Mouse (Mus musculus): ENCODE measurements around the gene Mum1l1. TPM values are rescaled to one million over a fixed set of nuclear protein-coding genes. Genes with fewer than 3 reads are reported as not detected.
"Not testable (repeated sequence)": the region's sequence is repeated elsewhere in the genome, so short reads cannot be mapped to it uniquely, and the experiment has no call there.

Mum1l1 gene
- polyA plus RNA-seq (2017; shearing (Covaris generic)), result not detected

GRCm38 (mm10) chrX:139209829-139210225 is at the start of gene Mum1l1:
TSS of gene Mum1l1 (plus strand) at chrX:139210042.
- no peak for ATAC-seq

GRCm38 (mm10) chrX:139178928-139179327 is 30.9 kb upstream of the Mum1l1 start, which contains the start of gene 4933428M09Rik:
TSS of gene 4933428M09Rik (plus strand) at chrX:139179228.
- no peak for ATAC-seq

- ATAC-seq, result not testable (repeated sequence)
These were observed 18.3 kb upstream of the Mum1l1 start for GRCm38 (mm10) chrX:139191506-139191905.

- ATAC-seq, result no peak
These were observed 15.1 kb upstream of the Mum1l1 start for GRCm38 (mm10) chrX:139194572-139195279.

- not testable (repeated sequence) for ATAC-seq
These were observed 532 bp upstream of the Mum1l1 start for GRCm38 (mm10) chrX:139209191-139209828.

- ATAC-seq, result no peak
These were observed 4.9 kb downstream of the Mum1l1 start for GRCm38 (mm10) chrX:139214765-139215164.

- ATAC-seq, result no peak
These were observed 6.6 kb downstream of the Mum1l1 start for GRCm38 (mm10) chrX:139216409-139216808.

- no peak for ATAC-seq
These were observed 7.2 kb downstream of the Mum1l1 start for GRCm38 (mm10) chrX:139216991-139217593.

- ATAC-seq, result no peak
These were observed 7.9 kb downstream of the Mum1l1 start for GRCm38 (mm10) chrX:139217776-139218175.

GRCm38 (mm10) chrX:139219017-139219416 is 9.2 kb downstream of the Mum1l1 start:
- no peak for ATAC-seq

GRCm38 (mm10) chrX:139220830-139221229 is 11.0 kb downstream of the Mum1l1 start:
- no peak for ATAC-seq

GRCm38 (mm10) chrX:139221893-139222292 is 12.1 kb downstream of the Mum1l1 start:
- ATAC-seq, result no peak

GRCm38 (mm10) chrX:139231143-139231542 is 21.3 kb downstream of the Mum1l1 start:
- ATAC-seq, result no peak

- ATAC-seq, result no peak
These were observed 37.5 kb downstream of the Mum1l1 start for GRCm38 (mm10) chrX:139247294-139247693.

GRCm38 (mm10) chrX:139257072-139257471 is 47.2 kb downstream of the Mum1l1 start:
- no peak for ATAC-seq

GRCm38 (mm10) chrX:139281966-139282365 is 72.1 kb downstream of the Mum1l1 start:
- no peak for ATAC-seq

Other genes with a start within 250 kb of the Mum1l1 start
- not detected for gene Serpina7, start 124.8 kb upstream of the Mum1l1 start, polyA plus RNA-seq (2017; shearing (Covaris generic))
- not detected for gene 4930513O06Rik, start 123.8 kb upstream of the Mum1l1 start, polyA plus RNA-seq (2017; shearing (Covaris generic))
- gene 4933428M09Rik, start 30.8 kb upstream of the Mum1l1 start, polyA plus RNA-seq (2017; shearing (Covaris generic)), result not detected
- not detected for gene Trap1a, start 123.6 kb downstream of the Mum1l1 start, polyA plus RNA-seq (2017; shearing (Covaris generic))

Measured in activated CD4-positive, CD25-positive, alpha-beta regulatory T cell, adult 4 months (primary cell).